Mouse (Mus musculus): ENCODE data around the gene Cyp17a1.

Gene Cyp17a1

GRCm38 (mm10) chr19:46644343-46644792 is 28.6 kb downstream of the Cyp17a1 start:
- intact Hi-C loops (cut with DNase I), result loop anchor here (5.0 kb wide), 1 partner anchor 37 kb away; no protein-coding TSS in a partner anchor

GRCm38 (mm10) chr19:46643236-46643635 is 29.7 kb downstream of the Cyp17a1 start:
- intact Hi-C loops (cut with DNase I), result loop anchor here (5.0 kb wide), 1 partner anchor 36 kb away; no protein-coding TSS in a partner anchor

GRCm38 (mm10) chr19:46642136-46642753 is 30.7 kb downstream of the Cyp17a1 start:
- intact Hi-C loops (cut with DNase I), result loop anchor here (5.0 kb wide), 1 partner anchor 35 kb away; no protein-coding TSS in a partner anchor

GRCm38 (mm10) chr19:46641420-46642085 is 31.4 kb downstream of the Cyp17a1 start:
- intact Hi-C loops (cut with DNase I), result loop anchor here (5.0 kb wide), 1 partner anchor 34 kb away; no protein-coding TSS in a partner anchor

GRCm38 (mm10) chr19:46640780-46641179 is 32.2 kb downstream of the Cyp17a1 start:
- intact Hi-C loops (cut with DNase I), result loop anchor here (5.0 kb wide), 1 partner anchor 33 kb away; no protein-coding TSS in a partner anchor

- intact Hi-C loops (cut with DNase I), result no loop called here
These were observed 33.5 kb downstream of the Cyp17a1 start for GRCm38 (mm10) chr19:46639496-46639895.

GRCm38 (mm10) chr19:46639053-46639452 is 33.9 kb downstream of the Cyp17a1 start:
- intact Hi-C loops (cut with DNase I), result no loop called here

GRCm38 (mm10) chr19:46637598-46637997 is 35.4 kb downstream of the Cyp17a1 start:
- intact Hi-C loops (cut with DNase I), result no loop called here

GRCm38 (mm10) chr19:46635766-46636165 is 37.2 kb downstream of the Cyp17a1 start:
- intact Hi-C loops (cut with DNase I), result no loop called here

GRCm38 (mm10) chr19:46631637-46632036 is 41.3 kb downstream of the Cyp17a1 start:
- intact Hi-C loops (cut with DNase I), result no loop called here

- intact Hi-C loops (cut with DNase I), result no loop called here
These were observed 43.2 kb downstream of the Cyp17a1 start for GRCm38 (mm10) chr19:46629807-46630206.

GRCm38 (mm10) chr19:46628403-46628802 is 44.6 kb downstream of the Cyp17a1 start:
- intact Hi-C loops (cut with DNase I), result no loop called here

- intact Hi-C loops (cut with DNase I), result loop anchor here (2.0 kb wide), 1 partner anchor 17 kb away; no protein-coding TSS in a partner anchor
These were observed 47.5 kb downstream of the Cyp17a1 start for GRCm38 (mm10) chr19:46625519-46625918.

GRCm38 (mm10) chr19:46625015-46625414 is 48.0 kb downstream of the Cyp17a1 start:
- intact Hi-C loops (cut with DNase I), result loop anchor here (2.0 kb wide), 1 partner anchor 16 kb away; no protein-coding TSS in a partner anchor

- intact Hi-C loops (cut with DNase I), result loop anchor here (2.0 kb wide), 1 partner anchor 15 kb away; no protein-coding TSS in a partner anchor
These were observed 48.9 kb downstream of the Cyp17a1 start for GRCm38 (mm10) chr19:46623790-46624772.

- intact Hi-C loops (cut with DNase I), result no loop called here
These were observed 49.7 kb downstream of the Cyp17a1 start for GRCm38 (mm10) chr19:46623194-46623667.

GRCm38 (mm10) chr19:46622659-46623193 is 50.2 kb downstream of the Cyp17a1 start:
- intact Hi-C loops (cut with DNase I), result no loop called here

GRCm38 (mm10) chr19:46621236-46622183 is 51.5 kb downstream of the Cyp17a1 start:
- intact Hi-C loops (cut with DNase I), result no loop called here

GRCm38 (mm10) chr19:46620016-46620808 is 52.8 kb downstream of the Cyp17a1 start:
- intact Hi-C loops (cut with DNase I), result no loop called here

Data from adrenal gland (tissue).